Mouse (Mus musculus) stomach, postnatal 0 days (tissue): ENCODE measurements around the gene Cxcl17.

Experiments
- CTCF ChIP-seq: IDR thresholded peaks from 2 replicates; pipeline ENCODE4 v1.5.1; 2016; ENCODE audit warnings: antibody characterized with exemption, low read depth, mild to moderate bottlenecking, moderate library complexity
- EP300 ChIP-seq: optimal IDR thresholded peaks from 2 replicates; pipeline ENCODE3; 2016; ENCODE audit warnings: antibody characterized with exemption

DNA sequence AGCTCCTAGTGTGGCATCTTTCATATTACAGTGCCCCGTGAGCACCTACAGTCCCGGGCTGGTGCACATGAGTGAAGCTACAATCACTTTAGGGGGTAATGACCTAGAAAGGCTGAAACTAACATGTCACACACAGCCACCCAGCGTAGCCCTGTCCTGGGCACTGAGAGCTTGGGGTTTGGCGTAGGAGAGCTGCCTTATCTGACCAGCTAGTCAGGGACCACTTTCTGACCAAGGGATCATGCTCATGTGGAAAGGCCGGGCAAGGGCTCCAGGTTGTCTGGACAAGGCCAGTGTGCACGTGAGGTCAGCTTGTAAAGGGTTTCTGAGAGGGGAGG, 28.1 kb upstream of the Cxcl17 start:
- no peak for TF ChIP-seq CTCF
- TF ChIP-seq EP300, result no peak
